Mouse (Mus musculus) E14TG2a.4 (cell line): ENCODE results near the gene Sdhb.

Experiments
- CTCF ChIP-seq: conservative IDR thresholded peaks from 2 replicates; pipeline ENCODE4 v1.5.1; 2014; ENCODE audit warnings: low read length
- NANOG ChIP-seq: IDR thresholded peaks from 2 replicates; pipeline ENCODE4 v1.6.1; 2014; ENCODE audit warnings: borderline replicate concordance, low read length, mixed read lengths
- POU5F1 ChIP-seq: IDR thresholded peaks from 2 replicates; pipeline ENCODE4 v1.6.1; 2014; ENCODE audit warnings: low read length, borderline replicate concordance

- no peak for TF ChIP-seq CTCF
- no peak for TF ChIP-seq NANOG
- TF ChIP-seq POU5F1, result no peak
These were observed 1.4 kb downstream of the Sdhb start for GRCm38 (mm10) chr4:140962207-140962909.
